Mouse (Mus musculus) cortical plate, adult 2 months (tissue): ENCODE data around the gene Rnf135. TPM values are rescaled to one million over a fixed set of nuclear protein-coding genes. Genes with fewer than 3 reads are reported as not detected.
"Not testable (repeated sequence)": the region's sequence is repeated elsewhere in the genome, so short reads cannot be mapped to it uniquely, and the experiment has no call there.

Source experiments
- H3K27ac ChIP-seq: fragments of 200-500 bp; 2 replicates; pipeline ENCODE4 v1.5.1; 2012; ENCODE audit warnings: low read length, control low read depth, inconsistent platforms; ENCODE audit not compliant: insufficient read depth
- H3K4me1 ChIP-seq: fragments of 200-500 bp; 2 replicates; pipeline ENCODE4 v1.6.1; 2011; ENCODE audit warnings: low read length; ENCODE audit not compliant: control insufficient read depth, insufficient read depth
- H3K4me3 ChIP-seq: fragments of 200-500 bp; 2 replicates; pipeline ENCODE4 v1.5.1; 2011; ENCODE audit warnings: mild to moderate bottlenecking, low read length, control low read depth; ENCODE audit not compliant: insufficient read depth
- CTCF ChIP-seq: fragments of 200-500 bp; IDR thresholded peaks from 2 replicates; pipeline ENCODE4 v1.5.1; 2011; ENCODE audit warnings: mild to moderate bottlenecking, control low read depth, low read length; ENCODE audit not compliant: insufficient read depth; ENCODE audit errors: extremely low read depth
- POLR2A ChIP-seq: fragments of 200-500 bp; IDR thresholded peaks from 2 replicates; pipeline ENCODE4 v1.6.1; 2011; ENCODE audit warnings: mild to moderate bottlenecking, low read length, control low read depth; ENCODE audit not compliant: insufficient read depth; ENCODE audit errors: extremely low read depth
- polyA plus RNA-seq: library from polyadenylated mRNA; depleted of rRNA; stranded (reverse); fragments of >200 nt; gene quantifications from 2 replicates; pipeline ENCODE4 v1.2.3, GENCODE M21; 2012; rRNA removed

The Rnf135 gene
- polyA plus RNA-seq, 1 experiment: 5.0 TPM

- Histone ChIP-seq H3K4me3 (no peak overlapping the region), H3K27ac (no peak overlapping the region), H3K4me1 (peaks cover 2% of the 10 kb centered on the region)
- TF ChIP-seq CTCF: no peak
- TF ChIP-seq POLR2A: no peak
Measured at GRCm38 (mm10) chr11:80215291-80215690, 31.6 kb downstream of the Rnf135 start.

- Histone ChIP-seq H3K4me1 (peaks cover 2% of the 10 kb centered on the region), H3K4me3 (no peak overlapping the region), H3K27ac (no peak overlapping the region)
- no peak for TF ChIP-seq CTCF
- no peak for TF ChIP-seq POLR2A
Measured at GRCm38 (mm10) chr11:80218657-80219293, 35.1 kb downstream of the Rnf135 start.

- not testable (repeated sequence) for H3K4me3 ChIP-seq, H3K4me1 ChIP-seq, H3K27ac ChIP-seq
Measured at GRCm38 (mm10) chr11:80230066-80230465, 46.4 kb downstream of the Rnf135 start.

- Histone ChIP-seq H3K4me1 (peaks cover 3% of the 10 kb centered on the region; the same call in 1 of the 2 replicates), H3K4me3 (no peak overlapping the region), H3K27ac (no peak overlapping the region)
- TF ChIP-seq POLR2A (no peak), CTCF (no peak)
Measured at GRCm38 (mm10) chr11:80237278-80237677, 53.6 kb downstream of the Rnf135 start.

DNA sequence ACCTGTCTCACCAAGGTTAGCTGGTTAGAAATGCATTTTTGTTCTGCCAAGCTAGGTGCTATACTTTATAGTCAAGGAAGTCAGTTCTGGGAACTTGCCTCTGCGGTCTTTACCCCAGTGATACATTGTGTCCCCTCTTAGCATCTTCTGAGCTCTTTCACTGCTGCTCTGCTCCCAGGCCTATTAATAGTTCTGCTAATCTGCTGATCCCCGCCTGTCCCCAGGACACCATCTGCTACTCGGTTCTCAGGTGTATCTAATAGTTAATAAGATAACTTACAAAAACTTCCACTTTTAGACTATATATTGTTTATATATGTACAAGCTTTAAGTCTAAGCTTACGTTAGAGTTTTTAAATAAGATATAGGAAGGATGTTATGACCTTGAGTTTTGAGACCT lies 54.7 kb downstream of the Rnf135 start:
- Histone ChIP-seq H3K4me1 (peaks cover 3% of the 10 kb centered on the region; the same call in 1 of the 2 replicates), H3K27ac (no peak overlapping the region), H3K4me3 (no peak overlapping the region)
- TF ChIP-seq CTCF (no peak), POLR2A (no peak)

DNA sequence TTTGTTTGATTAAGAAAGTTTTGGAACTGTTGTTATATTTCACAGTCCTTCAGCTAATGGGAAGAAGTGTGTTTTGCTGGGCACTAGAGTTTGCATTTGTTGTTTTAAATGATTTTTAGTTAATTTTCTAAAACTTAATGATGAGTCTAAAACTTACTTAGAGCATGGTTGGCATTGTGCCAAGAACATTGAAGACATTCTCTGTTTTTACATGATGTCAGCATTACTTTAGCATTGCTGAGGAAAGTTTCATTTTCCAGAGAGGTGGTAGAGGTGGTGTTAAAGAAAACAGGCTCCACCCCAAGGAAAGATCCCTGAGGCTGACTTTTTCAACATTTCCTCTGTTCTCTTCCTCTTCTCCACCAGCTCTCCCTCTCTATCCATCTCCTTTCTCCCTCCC lies 63.4 kb downstream of the Rnf135 start:
- Histone ChIP-seq H3K4me3 (no peak overlapping the region), H3K27ac (no peak overlapping the region), H3K4me1 (no peaks in the 10 kb centered on the region)
- TF ChIP-seq POLR2A: no peak

DNA sequence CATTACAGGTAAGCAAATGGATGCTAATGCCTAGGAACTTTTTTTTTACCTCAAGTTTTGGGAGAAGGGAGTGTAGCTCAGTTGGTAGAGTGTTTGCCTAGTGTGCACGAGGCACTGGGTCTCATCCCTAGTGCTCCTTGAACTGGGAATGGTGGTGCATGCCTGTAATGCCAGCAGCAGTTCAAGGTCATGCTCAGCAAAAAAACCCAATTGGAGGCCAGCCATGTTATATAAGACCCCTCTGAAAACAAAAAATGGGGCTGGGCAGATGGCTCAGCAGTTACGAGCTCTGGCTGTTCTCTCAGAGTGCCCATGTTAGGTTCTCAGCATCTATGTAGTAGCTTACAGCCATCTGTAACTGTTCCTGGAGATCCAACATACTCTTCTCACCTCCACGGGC lies 64.9 kb downstream of the Rnf135 start:
- Histone ChIP-seq H3K4me1 (no peaks in the 10 kb centered on the region), H3K27ac (no peak overlapping the region), H3K4me3 (no peak overlapping the region)
- TF ChIP-seq POLR2A (no peak), CTCF (no peak)

Other genes starting within 250 kb of the Rnf135 start
- 19.4 and 24.3 TPM in 2 replicates for gene Utp6, start 221.5 kb upstream of the Rnf135 start, polyA plus RNA-seq
- gene Suz12, start 190.7 kb upstream of the Rnf135 start, polyA plus RNA-seq: 16.2 and 16.6 TPM in 2 replicates
- 17.2 and 18.2 TPM in 2 replicates for gene Crlf3, start 102.9 kb upstream of the Rnf135 start, polyA plus RNA-seq
- 2.9 and 3.0 TPM in 2 replicates for gene Atad5, start 94.5 kb upstream of the Rnf135 start, polyA plus RNA-seq
- 7.8 and 9.0 TPM in 2 replicates for gene Tefm, start 41.7 kb upstream of the Rnf135 start, polyA plus RNA-seq
- gene Adap2, start 29.7 kb upstream of the Rnf135 start, polyA plus RNA-seq: 5.6 and 7.2 TPM in 2 replicates
- gene Rhot1, start 25.2 kb downstream of the Rnf135 start, polyA plus RNA-seq: 53.2 and 54.1 TPM in 2 replicates
- gene Rhbdl3, start 117.1 kb downstream of the Rnf135 start, polyA plus RNA-seq: 7.5 and 8.4 TPM in 2 replicates
- 27.6 and 30.0 TPM in 2 replicates for gene 5730455P16Rik, start 194.2 kb downstream of the Rnf135 start, polyA plus RNA-seq
- gene Zfp207, start 199.4 kb downstream of the Rnf135 start, polyA plus RNA-seq: 116 and 121 TPM in 2 replicates
- gene Psmd11, start 244.8 kb downstream of the Rnf135 start, polyA plus RNA-seq: 63.5 and 67.0 TPM in 2 replicates